Comparison of ENCODE assay signal across 21 mouse cellular contexts in genomic region chrX:42087731-42088130, GRCm38 (mm10). TPM values are rescaled to one million over a fixed set of nuclear protein-coding genes. Genes with fewer than 3 reads are reported as not detected.
DNase-seq lines count a peak whose midpoint lies in the region; ATAC-seq and TF ChIP-seq lines count a peak whose summit lies in the region.
"Had no signal": no experiment of that assay in that cellular context is flagged by ENCODE, and none has a peak within 500 bp of the region (broad histone marks: within the 10 kb centered on the region; RNA-seq: fewer than 3 reads in every experiment).

No protein-coding gene starts in this region.

- H3K4me1 ChIP-seq in intestine, postnatal 0 days (replicated peaks; ENCODE audit: control insufficient read depth, insufficient read depth, low read length): no peaks in the 10 kb centered on the region
- H3K4me1 ChIP-seq: forebrain, embryonic 15.5 days; heart, embryonic 10.5 days; hindbrain, embryonic 12.5 days had no signal

- no peak overlapping the region for H3K9ac ChIP-seq in intestine, postnatal 0 days (ENCODE audit: low read depth, low read length)
- H3K9ac ChIP-seq: forebrain, embryonic 15.5 days; hindbrain, embryonic 12.5 days had no signal

- H3K36me3 ChIP-seq in intestine, postnatal 0 days (ENCODE audit: control insufficient read depth, insufficient read depth): no peaks in the 10 kb centered on the region
- H3K36me3 ChIP-seq: forebrain, embryonic 15.5 days; hindbrain, embryonic 12.5 days had no signal

- H3K9me3 ChIP-seq in intestine, postnatal 0 days (ENCODE audit: control insufficient read depth): no peaks in the 10 kb centered on the region
- H3K9me3 ChIP-seq: forebrain, embryonic 15.5 days; heart, embryonic 10.5 days; hindbrain, embryonic 12.5 days had no signal

- H3K27me3 ChIP-seq in intestine, postnatal 0 days (replicated peaks; ENCODE audit: control insufficient read depth, insufficient read depth, low read length): no peaks in the 10 kb centered on the region
- H3K27me3 ChIP-seq: forebrain, embryonic 15.5 days; hindbrain, embryonic 12.5 days had no signal

- no peak overlapping the region for H3K27ac ChIP-seq in intestine, postnatal 0 days (ENCODE audit: low read depth, low read length)
- H3K27ac ChIP-seq: forebrain, embryonic 15.5 days; heart, embryonic 10.5 days; hindbrain, embryonic 12.5 days; hindbrain, postnatal 0 days had no signal

- no peak overlapping the region for H3K4me2 ChIP-seq in intestine, postnatal 0 days (replicated peaks; ENCODE audit: low read depth)
- H3K4me2 ChIP-seq: forebrain, embryonic 15.5 days; hindbrain, embryonic 12.5 days had no signal

- no peak overlapping the region for H3K4me3 ChIP-seq in intestine, postnatal 0 days (ENCODE audit: low read depth, low read length)
- H3K4me3 ChIP-seq: forebrain, embryonic 15.5 days; heart, embryonic 10.5 days; hindbrain, embryonic 12.5 days had no signal

- DNase-seq in adrenal gland, postnatal 25 days: peak; percentile 1
- DNase-seq in adrenal gland, adult 8-10 months: no peak
- DNase-seq in kidney, postnatal 10 days: peak; percentile 11
- no peak for DNase-seq in kidney, postnatal 14 days
- peak; percentile 12 for DNase-seq in NIH3T3 (ENCODE audit: low read depth)
- no peak for DNase-seq in cerebellum, adult 9-10 months
- DNase-seq in frontal cortex, postnatal 36 days (ENCODE audit: low spot score in 2 of 2): no peak
- DNase-seq: adrenal gland, adult 2 months; cerebellum, adult 11 months; cerebellum, adult 9-11 months; cerebellum, postnatal 36 days; gastrocnemius, postnatal 10 days; heart, adult 18-20 months; heart, postnatal 10 days; heart, postnatal 4 days; kidney, adult 8-10 months had no signal

- no peak for TF ChIP-seq CTCF in intestine, postnatal 0 days (IDR thresholded peaks at IDR 0.05; ENCODE audit: low read depth)

- peak; percentile 47 for ATAC-seq in intestine, postnatal 0 days
- ATAC-seq: forebrain, embryonic 15.5 days; hindbrain, postnatal 0 days had no signal

- 44% methylated on average over 8 of the region's 8 CpGs for WGBS in intestine, postnatal 0 days

RNA-seq across cellular contexts. Expression of gene Xiap, which starts 28.3 kb away (rescaled TPM):
- total RNA-seq in adrenal gland, postnatal 25 days (2021): 45.4 and 55.7 TPM in 2 replicates
- 10 to 100 TPM; 48.2 to 66.5 (median 55.3) TPM for total RNA-seq in adrenal gland, adult 8-10 months (2022)
- polyA plus RNA-seq in intestine, postnatal 0 days (2015; fragmentation: Nextera tagmentation; extraction: Ambion mirVana): 14.2 and 15.0 TPM in 2 replicates

Comparison
In these comparisons a context has a peak if more than half of its experiments do, and no peak if none do; other contexts are left out.
1. DNase-seq: peak in adrenal gland, postnatal 25 days (single experiment), kidney, postnatal 10 days (single experiment) and NIH3T3 (single experiment); none in adrenal gland, adult 8-10 months (single experiment), kidney, postnatal 14 days (single experiment), cerebellum, adult 9-10 months (single experiment) and frontal cortex, postnatal 36 days (0 of 2).